Mouse (Mus musculus) megakaryocyte, embryonic 14.5 days (primary cell): ENCODE measurements at regions not wholly inside any gene's neighbourhood (a gene's known extent, or its start where the extent isn't known, plus 50 kb on each side); places are given as distances from the start of the nearest gene placed in this dataset.

Experiments used
- FLI1 ChIP-seq: IDR thresholded peaks from 2 replicates; pipeline ENCODE4 v1.6.1; 2012; ENCODE audit warnings: low read length, inconsistent platforms, mixed read lengths
- GATA1 ChIP-seq: IDR thresholded peaks from 3 replicates; pipeline ENCODE4 v1.6.1; 2012; ENCODE audit warnings: mixed read lengths, low read length, inconsistent platforms, borderline replicate concordance

GRCm38 (mm10) chr11:79765396-79765795, 174.4 kb downstream of the Rab11fip4 start:
- TF ChIP-seq GATA1 (no peak), FLI1 (no peak)
